9 mouse cellular contexts compared by ENCODE assay signal in genomic region chr10:122448717-122449611, GRCm38 (mm10). TPM values are rescaled to one million over a fixed set of nuclear protein-coding genes. Genes with fewer than 3 reads are reported as not detected.
A peak's percentile ranks its signal among the peaks of the same experiment; 100 is the strongest.
DNase-seq lines count a peak whose midpoint lies in the region; ATAC-seq and TF ChIP-seq lines count a peak whose summit lies in the region.
"Had no signal": no experiment of that assay in that cellular context is flagged by ENCODE, and none has a peak within 500 bp of the region (broad histone marks: within the 10 kb centered on the region; RNA-seq: fewer than 3 reads in every experiment).

No protein-coding gene starts in this region.

- no peak overlapping the region for H3K27ac ChIP-seq in forebrain, embryonic 14.5 days (ENCODE audit: low read depth, low read length)
- H3K27ac ChIP-seq in hindbrain, embryonic 13.5 days, result no peak overlapping the region
- H3K27ac ChIP-seq in limb, embryonic 14.5 days (replicated peaks; ENCODE audit: low read depth, low read length), result no peak overlapping the region

- H3K9me3 ChIP-seq in forebrain, embryonic 14.5 days (replicated peaks; ENCODE audit: control insufficient read depth, low read length), result no peaks in the 10 kb centered on the region
- no peaks in the 10 kb centered on the region for H3K9me3 ChIP-seq in hindbrain, embryonic 13.5 days
- no peaks in the 10 kb centered on the region for H3K9me3 ChIP-seq in limb, embryonic 14.5 days (ENCODE audit: control insufficient read depth, low read length)

- H3K27me3 ChIP-seq in forebrain, embryonic 14.5 days (replicated peaks; ENCODE audit: control insufficient read depth, insufficient read depth, low read length), result peaks cover 26% of the 10 kb centered on the region
- H3K27me3 ChIP-seq in hindbrain, embryonic 13.5 days, result peaks cover 44% of the 10 kb centered on the region
- H3K27me3 ChIP-seq in limb, embryonic 14.5 days (ENCODE audit: control insufficient read depth, insufficient read depth, low read length), result peaks cover 34% of the 10 kb centered on the region
- no peaks in the 10 kb centered on the region for H3K27me3 ChIP-seq in myocyte (ENCODE audit: control insufficient read depth, insufficient read depth, insufficient read length)

- H3K79me2 ChIP-seq in myocyte (ENCODE audit: control insufficient read depth, insufficient read depth), result no peaks in the 10 kb centered on the region

- ATAC-seq in activated CD4-positive, CD25-positive, alpha-beta regulatory T cell, adult 4 months, result peak; percentile 26
- ATAC-seq in forebrain, embryonic 14.5 days, result peak; percentile 60
- peak; percentile 80 for ATAC-seq in hindbrain, embryonic 13.5 days (ENCODE audit: low FRiP score)
- peak; percentile 61; the same call in 1 of the 2 replicates for ATAC-seq in limb, embryonic 14.5 days (ENCODE audit: low FRiP score, low read depth)

- peak overlapping the region; percentile 56 for H3K9ac ChIP-seq in forebrain, embryonic 14.5 days (ENCODE audit: low read length)
- H3K9ac ChIP-seq in hindbrain, embryonic 13.5 days, result peak overlapping the region; percentile 72
- peak overlapping the region; percentile 58 for H3K9ac ChIP-seq in limb, embryonic 14.5 days (ENCODE audit: low read depth, low read length, severe bottlenecking)

- peak overlapping the region; percentile 45 for H3K4me3 ChIP-seq in forebrain, embryonic 14.5 days (ENCODE audit: low read depth, low read length)
- H3K4me3 ChIP-seq in hindbrain, embryonic 13.5 days, result peak overlapping the region; percentile 53
- peak overlapping the region; percentile 51 for H3K4me3 ChIP-seq in limb, embryonic 14.5 days (replicated peaks; ENCODE audit: low read length)
- H3K4me3 ChIP-seq in myocyte, result peak overlapping the region; percentile 26

- peak; percentile 7 to 42 for DNase-seq in heart, adult 18-20 months
- no peak for DNase-seq in heart, adult 8-10 months (ENCODE audit: low spot score)
- peak; percentile 45 for DNase-seq in forebrain, embryonic 14.5 days (ENCODE audit: low spot score)
- DNase-seq in limb, embryonic 14.5 days (ENCODE audit: low spot score), result peak; percentile 17
- no peak for DNase-seq in MN1 (ENCODE audit: low spot score)

- WGBS in forebrain, embryonic 14.5 days, result under 1% methylated on average over 69 of the region's 70 CpGs
- 1% methylated on average over 70 of the region's 70 CpGs for WGBS in hindbrain, embryonic 13.5 days
- WGBS in limb, embryonic 14.5 days, result 1% methylated on average over 59 of the region's 70 CpGs

- H3K4me1 ChIP-seq in forebrain, embryonic 14.5 days (ENCODE audit: control insufficient read depth, insufficient read depth, low read length), result peaks cover 7% of the 10 kb centered on the region; the same call in 1 of the 2 replicates
- H3K4me1 ChIP-seq in hindbrain, embryonic 13.5 days (replicated peaks), result peaks cover 19% of the 10 kb centered on the region
- 0 out of 2 replicates have a peak, but pooled peaks cover 8% of the 10 kb centered on the region for H3K4me1 ChIP-seq in limb, embryonic 14.5 days (ENCODE audit: control insufficient read depth, insufficient read depth, low read length)

- H3K4me2 ChIP-seq in forebrain, embryonic 14.5 days (ENCODE audit: low read length), result peak overlapping the region; percentile 90
- peak overlapping the region; percentile 92 for H3K4me2 ChIP-seq in hindbrain, embryonic 13.5 days
- peak overlapping the region; percentile 94 for H3K4me2 ChIP-seq in limb, embryonic 14.5 days (replicated peaks; ENCODE audit: low read depth, low read length, severe bottlenecking)
- peak overlapping the region; percentile 80 for H3K4me2 ChIP-seq in myocyte (ENCODE audit: low read depth)

- no peak overlapping the region for H3ac ChIP-seq in myocyte (ENCODE audit: control insufficient read depth, insufficient read length)

- TF ChIP-seq POLR2A in limb, embryonic 14.5 days (IDR thresholded peaks at IDR 0.05; ENCODE audit: borderline replicate concordance, extremely low read depth, insufficient read depth, insufficient read length), result no peak
- no peak for TF ChIP-seq POLR2A in myocyte (IDR thresholded peaks at IDR 0.05; ENCODE audit: insufficient read length, low read depth)

- no peaks in the 10 kb centered on the region for H3K36me3 ChIP-seq in forebrain, embryonic 14.5 days (ENCODE audit: control insufficient read depth, insufficient read depth, low read length)
- no peaks in the 10 kb centered on the region for H3K36me3 ChIP-seq in hindbrain, embryonic 13.5 days
- H3K36me3 ChIP-seq in limb, embryonic 14.5 days (ENCODE audit: control insufficient read depth, insufficient read depth, low read length), result no peaks in the 10 kb centered on the region
- H3K36me3 ChIP-seq in myocyte (ENCODE audit: control insufficient read depth, insufficient read depth), result no peaks in the 10 kb centered on the region

TF ChIP-seq in myocyte, 11 proteins besides CTCF, POLR2A, EP300 and RAD21:
- TF ChIP-seq POLR2AphosphoS2 (IDR thresholded peaks at IDR 0.05; ENCODE audit: insufficient read length, low read depth), result no peak
- TF ChIP-seq MYOD1 (IDR thresholded peaks at IDR 0.05; ENCODE audit: control insufficient read depth in 1 of 3, insufficient read length in 2 of 3, low read depth in 2 of 3), result peak in 1 of 3 experiments; percentile 48
- TF ChIP-seq CEBPB (IDR thresholded peaks at IDR 0.05; ENCODE audit: insufficient read depth, poor library complexity, severe bottlenecking), result no peak
- no peak for TF ChIP-seq SRF (IDR thresholded peaks at IDR 0.05; ENCODE audit: control insufficient read depth, insufficient read length, low read depth)
- no peak for TF ChIP-seq TCF3 (IDR thresholded peaks at IDR 0.05; ENCODE audit: insufficient read length, low read depth)
- TF ChIP-seq MYOG (IDR thresholded peaks at IDR 0.05; ENCODE audit: control insufficient read depth in 1 of 3, insufficient read depth in 1 of 3, insufficient read length in 2 of 3, low read depth in 2 of 3), result peak in 1 of 3 experiments; percentile 32
- no peak for TF ChIP-seq REST (IDR thresholded peaks at IDR 0.05; ENCODE audit: insufficient read depth, insufficient read length)
- no peak for TF ChIP-seq TCF12 (IDR thresholded peaks at IDR 0.05; ENCODE audit: insufficient read depth, poor library complexity, severe bottlenecking)
TF ChIP-seq in myocyte: peak in this region for 2.

RNA-seq across cellular contexts. Expression of gene Avpr1a, which starts 0.7 kb away (rescaled TPM):
- total RNA-seq in heart, adult 18-20 months (2021), result 1 to 10 TPM; 2.0 to 2.6 TPM
- 1 to 10 TPM in 2 of 4 experiments, under 1 TPM in 2; 0.57 to 1.3 (median 0.85) TPM for total RNA-seq in heart, adult 8-10 months (2022)
- not detected for polyA plus RNA-seq in activated CD4-positive, CD25-positive, alpha-beta regulatory T cell, adult 4 months (2017; shearing (Covaris generic))
- 0.80 and 1.0 TPM in 2 replicates for polyA plus RNA-seq in forebrain, embryonic 14.5 days (2014; fragmentation: Nextera tagmentation; extraction: Ambion mirVana)
- 1.6 and 1.7 TPM in 2 replicates for polyA plus RNA-seq in hindbrain, embryonic 13.5 days (2015; fragmentation: Nextera tagmentation; extraction: Ambion mirVana)
- 2.4 and 3.3 TPM in 2 replicates for polyA plus RNA-seq in limb, embryonic 14.5 days (2012; rRNA removed)
- 3.0 and 4.6 TPM in 2 replicates for polyA plus RNA-seq in limb, embryonic 14.5 days (2014; fragmentation: Nextera tagmentation; extraction: Ambion mirVana)
- 0.08 TPM for polyA plus RNA-seq in myocyte (2012; fragmentation: generic; extraction: Trizol)
- total RNA-seq: MEL had no signal

Comparison
In these comparisons a context has a peak if more than half of its experiments do, and no peak if none do; other contexts are left out.
1. DNase-seq: peak in heart, adult 18-20 months (2 of 2), forebrain, embryonic 14.5 days (single experiment) and limb, embryonic 14.5 days (single experiment); none in heart, adult 8-10 months (single experiment) and MN1 (single experiment).
2. ATAC-seq: peak in every context shown above with its lines; median percentile 80 in hindbrain, embryonic 13.5 days; 61 in limb, embryonic 14.5 days; 60 in forebrain, embryonic 14.5 days; 26 in activated CD4-positive, CD25-positive, alpha-beta regulatory T cell, adult 4 months.
3. Peak in every context shown above with its lines, with median percentiles within 50 percentile points of each other: H3K4me2 ChIP-seq, H3K4me3 ChIP-seq and H3K9ac ChIP-seq.